Mouse (Mus musculus) cerebellum, adult 8-10 months (tissue): ENCODE data around the gene Prr13.

Experiments
- DNase-seq: peaks from one replicate; pipeline ENCODE4 v3.0.0; 2022

Prr13 gene

GRCm38 (mm10) chr15:102505770-102506463, 47.1 kb downstream of the Prr13 start:
- no peak for DNase-seq

GRCm38 (mm10) chr15:102506464-102506830, 47.6 kb downstream of the Prr13 start:
- no peak for DNase-seq

GRCm38 (mm10) chr15:102506864-102507263, 48.0 kb downstream of the Prr13 start:
- no peak for DNase-seq

- DNase-seq = no peak
These were observed 48.7 kb downstream of the Prr13 start for GRCm38 (mm10) chr15:102507561-102507960.

- DNase-seq = peak; percentile 10
These were observed 49.5 kb downstream of the Prr13 start for GRCm38 (mm10) chr15:102508336-102508735.

- peak; percentile 30 for DNase-seq
These were observed 51.3 kb downstream of the Prr13 start for GRCm38 (mm10) chr15:102510110-102510509.

GRCm38 (mm10) chr15:102510590-102511284, 51.9 kb downstream of the Prr13 start:
- peak; percentile 74 for DNase-seq

GRCm38 (mm10) chr15:102511285-102511833, 52.5 kb downstream of the Prr13 start:
- peak; percentile 32 for DNase-seq

GRCm38 (mm10) chr15:102512010-102512409, 53.2 kb downstream of the Prr13 start:
- DNase-seq = no peak
